In genomic region chr16:37337529-37337928, GRCm38 (mm10) we compare ENCODE assay signal across 22 mouse cellular contexts. TPM values are rescaled to one million over a fixed set of nuclear protein-coding genes. Genes with fewer than 3 reads are reported as not detected.
DNase-seq lines count a peak whose midpoint lies in the region; ATAC-seq lines count a peak whose summit lies in the region.
"Had no signal": no experiment of that assay in that cellular context is flagged by ENCODE, and none has a peak within 500 bp of the region (broad histone marks: within the 10 kb centered on the region; RNA-seq: fewer than 3 reads in every experiment).

No protein-coding gene starts in this region.

- no peaks in the 10 kb centered on the region for H3K9me3 ChIP-seq in lung, embryonic 15.5 days
- H3K9me3 ChIP-seq: hindbrain, embryonic 15.5 days; limb, embryonic 13.5 days; midbrain, embryonic 10.5 days had no signal

- no peak overlapping the region for H3K9ac ChIP-seq in lung, embryonic 15.5 days
- H3K9ac ChIP-seq: hindbrain, embryonic 15.5 days; limb, embryonic 13.5 days; liver, embryonic 14.5 days had no signal

- H3K4me1 ChIP-seq in lung, embryonic 15.5 days = no peaks in the 10 kb centered on the region
- H3K4me1 ChIP-seq: hindbrain, embryonic 15.5 days; limb, embryonic 13.5 days; midbrain, embryonic 10.5 days had no signal

- no peaks in the 10 kb centered on the region for H3K36me3 ChIP-seq in lung, embryonic 15.5 days
- H3K36me3 ChIP-seq: hindbrain, embryonic 15.5 days; limb, embryonic 13.5 days; midbrain, embryonic 10.5 days had no signal

- no peak for ATAC-seq in lung, embryonic 15.5 days (ENCODE audit: borderline replicate concordance, extremely low read depth, low FRiP score, low TSS enrichment)
- ATAC-seq in megakaryocyte progenitor cell, adult 5-6 weeks (replicated peaks; ENCODE audit: poor library complexity) = peak; percentile 26; the same call in 1 of the 2 replicates
- ATAC-seq: forebrain, embryonic 16.5 days; intestine, postnatal 0 days had no signal

- peak; percentile 41 for DNase-seq in cerebellum, adult 11-12 months
- DNase-seq in cerebellum, postnatal 4 days (ENCODE audit: low spot score in 2 of 2) = no peak
- DNase-seq in lung, postnatal 14 days = no peak
- DNase-seq in cerebellum, adult 9-10 months = peak; percentile 67
- DNase-seq in ovary, postnatal 14 days (ENCODE audit: low spot score) = no peak
- no peak for DNase-seq in adrenal gland, postnatal 4 days (ENCODE audit: low spot score in 2 of 2)
- DNase-seq: adrenal gland, postnatal 14 days; gastrocnemius, postnatal 14 days; kidney, postnatal 10 days; layer of hippocampus, adult 9-11 months; lung, postnatal 10 days; thymus, postnatal 25 days had no signal

- 58% methylated on average over 1 of the region's 1 CpGs for WGBS in lung, embryonic 15.5 days

- no peak overlapping the region for H3K4me3 ChIP-seq in lung, embryonic 15.5 days
- H3K4me3 ChIP-seq: erythroblast, embryonic 14.5 days; hindbrain, embryonic 15.5 days; limb, embryonic 13.5 days; midbrain, embryonic 10.5 days had no signal

- H3K27ac ChIP-seq in lung, embryonic 15.5 days = peak overlapping the region; percentile 44
- H3K27ac ChIP-seq: hindbrain, embryonic 15.5 days; limb, embryonic 13.5 days; liver, embryonic 14.5 days; midbrain, embryonic 10.5 days had no signal

- H3K4me2 ChIP-seq in lung, embryonic 15.5 days = no peak overlapping the region
- H3K4me2 ChIP-seq: hindbrain, embryonic 15.5 days; limb, embryonic 13.5 days had no signal

- no peaks in the 10 kb centered on the region for H3K27me3 ChIP-seq in lung, embryonic 15.5 days
- H3K27me3 ChIP-seq: hindbrain, embryonic 15.5 days; limb, embryonic 13.5 days had no signal

RNA-seq across cellular contexts. Expression of gene Stxbp5l, which starts 47.2 kb away (rescaled TPM):
- polyA plus RNA-seq in lung, embryonic 15.5 days (2015; fragmentation: Nextera tagmentation; extraction: Ambion mirVana) = 0.16 and 0.29 TPM in 2 replicates
- total RNA-seq in megakaryocyte progenitor cell, adult 5-6 weeks (2015) = not detected in 2 replicates
- total RNA-seq in megakaryocyte progenitor cell, adult 5-6 weeks (2017) = not detected in 2 replicates
- total RNA-seq in adrenal gland, postnatal 4 days (2021) = 1 to 10 TPM; 2.6 to 4.0 TPM
- polyA plus RNA-seq: erythroblast, embryonic 14.5 days; liver, embryonic 14.5 days; spleen, adult 2 months had no signal

Comparison
In these comparisons a context has a peak if more than half of its experiments do, and no peak if none do; other contexts are left out.
1. DNase-seq: peak in cerebellum, adult 11-12 months (single experiment) and cerebellum, adult 9-10 months (single experiment); none in cerebellum, postnatal 4 days (0 of 2), lung, postnatal 14 days (single experiment), ovary, postnatal 14 days (single experiment) and adrenal gland, postnatal 4 days (0 of 2).